Mouse (Mus musculus) G1E (cell line): ENCODE measurements at regions not wholly inside any gene's neighbourhood (a gene's known extent, or its start where the extent isn't known, plus 50 kb on each side); places are given as distances from the start of the nearest gene placed in this dataset.

Experiments used
- ATAC-seq: 2 replicates; pipeline ENCODE4 v1.8.0; 2016; ENCODE audit warnings: mild to moderate bottlenecking; ENCODE audit not compliant: insufficient number of reproducible peaks, poor library complexity, low FRiP score, severe bottlenecking; ENCODE audit errors: extremely low read depth
- DNase-seq: peaks from one replicate; pipeline ENCODE4 v3.0.0; 2012; ENCODE audit warnings: low spot score
- H3K27me3 ChIP-seq: 2 replicates; pipeline ENCODE4 v1.6.1; 2012; ENCODE audit warnings: mild to moderate bottlenecking, low read length, inconsistent platforms; ENCODE audit not compliant: insufficient read depth
- H3K36me3 ChIP-seq: replicated peaks from 2 replicates; pipeline ENCODE3; 2012; ENCODE audit warnings: mild to moderate bottlenecking, inconsistent platforms
- H3K4me1 ChIP-seq: 2 replicates; pipeline ENCODE4 v1.6.1; 2012; ENCODE audit warnings: low read depth, low read length, inconsistent platforms, mixed read lengths; ENCODE audit not compliant: insufficient read depth
- H3K4me3 ChIP-seq: 2 replicates; pipeline ENCODE4 v1.5.1; 2012; ENCODE audit warnings: low read depth, mild to moderate bottlenecking, inconsistent platforms, low read length, moderate library complexity, mixed read lengths
- H3K9me3 ChIP-seq: replicated peaks from 2 replicates; pipeline ENCODE4 v1.6.1; 2012; ENCODE audit warnings: inconsistent platforms
- CTCF ChIP-seq: IDR thresholded peaks from 2 replicates; pipeline ENCODE4 v1.5.1; 2012; ENCODE audit warnings: low read depth, low read length, inconsistent platforms, mixed read lengths
- GATA1 ChIP-seq: IDR thresholded peaks from 2 replicates; pipeline ENCODE4 v1.6.1; 2012; ENCODE audit warnings: borderline replicate concordance, low read length, inconsistent platforms, mixed read lengths
- GATA2 ChIP-seq: IDR thresholded peaks from 2 replicates; pipeline ENCODE4 v1.6.1; 2012; ENCODE audit warnings: low read depth, low read length, inconsistent platforms, borderline replicate concordance
- POLR2AphosphoS5 ChIP-seq: IDR thresholded peaks from 2 replicates; pipeline ENCODE4 v1.6.1; 2012; ENCODE audit warnings: low read depth, low read length, inconsistent platforms; ENCODE audit not compliant: insufficient replicate concordance
- TAL1 ChIP-seq: conservative IDR thresholded peaks from 2 replicates; pipeline ENCODE4 v1.6.1; 2012; ENCODE audit warnings: low read depth, low read length, inconsistent platforms, mixed read lengths

- Histone ChIP-seq H3K27me3 (no peaks in the 10 kb centered on the region), H3K4me3 (no peak overlapping the region), H3K36me3 (no peaks in the 10 kb centered on the region), H3K9me3 (peaks cover 78% of the 10 kb centered on the region), H3K4me1 (no peaks in the 10 kb centered on the region)
- ATAC-seq = no peak
- TF ChIP-seq TAL1 = no peak
- TF ChIP-seq GATA2 = no peak
- no peak for TF ChIP-seq POLR2AphosphoS5
- TF ChIP-seq CTCF = no peak
- TF ChIP-seq GATA1 = no peak
- DNase-seq = no peak
Observed at GRCm38 (mm10) chr5:119193699-119194681, 476.5 kb upstream of the Tbx3 start.

- ATAC-seq (no peak), DNase-seq (no peak)
- Histone ChIP-seq H3K9me3 (peaks cover 87% of the 10 kb centered on the region), H3K36me3 (no peaks in the 10 kb centered on the region), H3K4me1 (no peaks in the 10 kb centered on the region), H3K27me3 (no peaks in the 10 kb centered on the region), H3K4me3 (peak overlapping the region; percentile 16; the same call in 1 of the 2 replicates)
- TF ChIP-seq TAL1 (no peak), GATA1 (no peak), GATA2 (no peak), CTCF (no peak), POLR2AphosphoS5 (no peak)
Observed at GRCm38 (mm10) chr5:119199906-119200305, 470.6 kb upstream of the Tbx3 start.

GRCm38 (mm10) chr5:119201251-119201650 lies 469.2 kb upstream of the Tbx3 start:
- Histone ChIP-seq H3K36me3 (no peaks in the 10 kb centered on the region), H3K27me3 (no peaks in the 10 kb centered on the region), H3K4me3 (no peak overlapping the region), H3K4me1 (no peaks in the 10 kb centered on the region), H3K9me3 (peaks cover 86% of the 10 kb centered on the region)
- DNase-seq = no peak
- TF ChIP-seq GATA2 (no peak), CTCF (no peak), TAL1 (no peak), GATA1 (no peak), POLR2AphosphoS5 (no peak)
- no peak for ATAC-seq

- H3K27me3 ChIP-seq = peaks cover 2% of the 10 kb centered on the region; the same call in 1 of the 2 replicates
- no peak for DNase-seq
- no peak overlapping the region for H3K4me3 ChIP-seq
- ATAC-seq = no peak
- no peaks in the 10 kb centered on the region for H3K36me3 ChIP-seq
- H3K9me3 ChIP-seq = peaks cover 97% of the 10 kb centered on the region
- no peak for TF ChIP-seq POLR2AphosphoS5
- H3K4me1 ChIP-seq = no peaks in the 10 kb centered on the region
Observed at GRCm38 (mm10) chr5:119204736-119205135, 465.7 kb upstream of the Tbx3 start.

GRCm38 (mm10) chr5:119208077-119208476 lies 462.4 kb upstream of the Tbx3 start:
- no peak for DNase-seq
- peaks cover 2% of the 10 kb centered on the region; the same call in 1 of the 2 replicates for H3K27me3 ChIP-seq
- TF ChIP-seq TAL1 = no peak
- TF ChIP-seq CTCF = no peak
- TF ChIP-seq POLR2AphosphoS5 = no peak
- TF ChIP-seq GATA1 = no peak
- no peak for TF ChIP-seq GATA2
- no peaks in the 10 kb centered on the region for H3K36me3 ChIP-seq
- H3K4me1 ChIP-seq = no peaks in the 10 kb centered on the region
- ATAC-seq = no peak
- no peak overlapping the region for H3K4me3 ChIP-seq
- H3K9me3 ChIP-seq = peaks cover 90% of the 10 kb centered on the region

- H3K27me3 ChIP-seq = peaks cover 1% of the 10 kb centered on the region; the same call in 1 of the 2 replicates
- H3K4me1 ChIP-seq = no peaks in the 10 kb centered on the region
- no peaks in the 10 kb centered on the region for H3K36me3 ChIP-seq
- ATAC-seq (no peak), DNase-seq (no peak)
- H3K9me3 ChIP-seq = peaks cover 89% of the 10 kb centered on the region
- H3K4me3 ChIP-seq = no peak overlapping the region
- TF ChIP-seq TAL1 = no peak
- no peak for TF ChIP-seq GATA2
Observed at GRCm38 (mm10) chr5:119213196-119213595, 457.3 kb upstream of the Tbx3 start.
